Mouse (Mus musculus): ENCODE data around the gene Tril. TPM values are rescaled to one million over a fixed set of nuclear protein-coding genes. Genes with fewer than 3 reads are reported as not detected.

The Tril gene
- polyA plus RNA-seq, 1 experiment from 2014 or later: 93.8 TPM

GRCm38 (mm10) chr6:53803551-53803950, 17.1 kb downstream of the Tril start:
- Histone ChIP-seq H3K36me3 (no peaks in the 10 kb centered on the region), H3K27ac (no peak overlapping the region), H3K9ac (no peak overlapping the region), H3K4me2 (no peak overlapping the region), H3K4me3 (replicated peaks) (no peak overlapping the region), H3K4me1 (peaks cover 34% of the 10 kb centered on the region), H3K9me3 (replicated peaks) (no peaks in the 10 kb centered on the region), H3K27me3 (no peaks in the 10 kb centered on the region)
- WGBS: 93% methylated on average over 4 of the region's 4 CpGs
- ATAC-seq (replicated peaks; ENCODE audit: low FRiP score): no peak

GRCm38 (mm10) chr6:53801893-53802286, 18.7 kb downstream of the Tril start:
- H3K9ac ChIP-seq: no peak overlapping the region
- ATAC-seq (replicated peaks; ENCODE audit: low FRiP score): no peak
- H3K4me2 ChIP-seq: no peak overlapping the region
- H3K27me3 ChIP-seq: no peaks in the 10 kb centered on the region
- peaks cover 23% of the 10 kb centered on the region for H3K4me1 ChIP-seq
- no peaks in the 10 kb centered on the region for H3K9me3 ChIP-seq (replicated peaks)
- H3K4me3 ChIP-seq (replicated peaks): no peak overlapping the region
- H3K27ac ChIP-seq: 0 out of 2 replicates have a peak overlapping the region, but pooled peaks have one; percentile 37
- H3K36me3 ChIP-seq: no peaks in the 10 kb centered on the region
- WGBS: 56% methylated on average over 5 of the region's 5 CpGs

- Histone ChIP-seq H3K4me1 (peaks cover 17% of the 10 kb centered on the region), H3K4me2 (no peak overlapping the region), H3K27me3 (no peaks in the 10 kb centered on the region), H3K9ac (no peak overlapping the region), H3K4me3 (replicated peaks) (no peak overlapping the region), H3K36me3 (no peaks in the 10 kb centered on the region), H3K27ac (0 out of 2 replicates have a peak overlapping the region, but pooled peaks have one; percentile 37), H3K9me3 (replicated peaks) (no peaks in the 10 kb centered on the region)
- WGBS: 53% methylated on average over 4 of the region's 4 CpGs
- no peak for ATAC-seq (replicated peaks; ENCODE audit: low FRiP score)
Observed at GRCm38 (mm10) chr6:53801269-53801892, 19.2 kb downstream of the Tril start.

GRCm38 (mm10) chr6:53798865-53799264, 21.8 kb downstream of the Tril start:
- Histone ChIP-seq H3K27ac (no peak overlapping the region), H3K4me3 (replicated peaks) (no peak overlapping the region), H3K4me1 (peaks cover 29% of the 10 kb centered on the region), H3K4me2 (no peak overlapping the region), H3K9ac (no peak overlapping the region), H3K36me3 (no peaks in the 10 kb centered on the region), H3K9me3 (replicated peaks) (no peaks in the 10 kb centered on the region), H3K27me3 (peaks cover 4% of the 10 kb centered on the region; the same call in 1 of the 2 replicates)
- ATAC-seq (replicated peaks; ENCODE audit: low FRiP score): no peak
- 83% methylated on average over 3 of the region's 3 CpGs for WGBS

GRCm38 (mm10) chr6:53796835-53797234, 23.8 kb downstream of the Tril start:
- H3K4me3 ChIP-seq (replicated peaks): no peak overlapping the region
- peaks cover 24% of the 10 kb centered on the region for H3K4me1 ChIP-seq
- H3K4me2 ChIP-seq: no peak overlapping the region
- H3K9me3 ChIP-seq (replicated peaks): no peaks in the 10 kb centered on the region
- no peak for ATAC-seq (replicated peaks; ENCODE audit: low FRiP score)
- H3K36me3 ChIP-seq: no peaks in the 10 kb centered on the region
- whole genome bisulfite sequencing: 76% methylated on average over 3 of the region's 3 CpGs
- H3K9ac ChIP-seq: no peak overlapping the region
- H3K27ac ChIP-seq: no peak overlapping the region
- peaks cover 7% of the 10 kb centered on the region; the same call in 1 of the 2 replicates for H3K27me3 ChIP-seq

GRCm38 (mm10) chr6:53795788-53796187, 24.8 kb downstream of the Tril start:
- ATAC-seq (replicated peaks; ENCODE audit: low FRiP score): peak; percentile 53; the same call in 1 of the 2 replicates
- peaks cover 7% of the 10 kb centered on the region; the same call in 1 of the 2 replicates for H3K27me3 ChIP-seq
- WGBS: 25% methylated on average over 5 of the region's 5 CpGs
- H3K27ac ChIP-seq: no peak overlapping the region
- H3K9me3 ChIP-seq (replicated peaks): no peaks in the 10 kb centered on the region
- no peak overlapping the region for H3K4me3 ChIP-seq (replicated peaks)
- peaks cover 17% of the 10 kb centered on the region for H3K4me1 ChIP-seq
- H3K36me3 ChIP-seq: no peaks in the 10 kb centered on the region
- H3K9ac ChIP-seq: no peak overlapping the region
- H3K4me2 ChIP-seq: no peak overlapping the region

GRCm38 (mm10) chr6:53795078-53795477, 25.6 kb downstream of the Tril start:
- ATAC-seq (replicated peaks; ENCODE audit: low FRiP score): no peak
- Histone ChIP-seq H3K9ac (no peak overlapping the region), H3K27me3 (peaks cover 7% of the 10 kb centered on the region; the same call in 1 of the 2 replicates), H3K9me3 (replicated peaks) (no peaks in the 10 kb centered on the region), H3K4me1 (peaks cover 17% of the 10 kb centered on the region), H3K36me3 (no peaks in the 10 kb centered on the region), H3K4me2 (peak overlapping the region; percentile 42; the same call in 1 of the 2 replicates), H3K27ac (no peak overlapping the region), H3K4me3 (replicated peaks) (no peak overlapping the region)
- 43% methylated on average over 11 of the region's 11 CpGs for WGBS

- Histone ChIP-seq H3K27ac (no peak overlapping the region), H3K9me3 (replicated peaks) (no peaks in the 10 kb centered on the region), H3K9ac (no peak overlapping the region), H3K36me3 (no peaks in the 10 kb centered on the region), H3K4me1 (peaks cover 17% of the 10 kb centered on the region), H3K4me2 (peak overlapping the region; percentile 42; the same call in 1 of the 2 replicates), H3K4me3 (replicated peaks) (no peak overlapping the region), H3K27me3 (peaks cover 7% of the 10 kb centered on the region; the same call in 1 of the 2 replicates)
- WGBS: 12% methylated on average over 17 of the region's 17 CpGs
- peak; percentile 73; the same call in 1 of the 2 replicates for ATAC-seq (replicated peaks; ENCODE audit: low FRiP score)
Observed at GRCm38 (mm10) chr6:53794323-53794971, 26.2 kb downstream of the Tril start.

GRCm38 (mm10) chr6:53782880-53783539, 37.6 kb downstream of the Tril start:
- Histone ChIP-seq H3K4me3 (replicated peaks) (no peak overlapping the region), H3K4me1 (peaks cover 22% of the 10 kb centered on the region), H3K9me3 (replicated peaks) (no peaks in the 10 kb centered on the region), H3K9ac (no peak overlapping the region), H3K36me3 (no peaks in the 10 kb centered on the region), H3K27me3 (peaks cover 7% of the 10 kb centered on the region; the same call in 1 of the 2 replicates), H3K27ac (no peak overlapping the region), H3K4me2 (no peak overlapping the region)
- ATAC-seq (replicated peaks; ENCODE audit: low FRiP score): no peak
- WGBS: 40% methylated on average over 16 of the region's 16 CpGs

GRCm38 (mm10) chr6:53782273-53782672, 38.4 kb downstream of the Tril start:
- Histone ChIP-seq H3K4me2 (no peak overlapping the region), H3K9me3 (replicated peaks) (no peaks in the 10 kb centered on the region), H3K27ac (no peak overlapping the region), H3K4me3 (replicated peaks) (no peak overlapping the region), H3K36me3 (no peaks in the 10 kb centered on the region), H3K9ac (no peak overlapping the region), H3K4me1 (peaks cover 22% of the 10 kb centered on the region), H3K27me3 (peaks cover 7% of the 10 kb centered on the region; the same call in 1 of the 2 replicates)
- WGBS: 88% methylated on average over 5 of the region's 5 CpGs
- no peak for ATAC-seq (replicated peaks; ENCODE audit: low FRiP score)

GRCm38 (mm10) chr6:53781171-53781570, 39.5 kb downstream of the Tril start:
- H3K9ac ChIP-seq: no peak overlapping the region
- H3K27me3 ChIP-seq: peaks cover 7% of the 10 kb centered on the region; the same call in 1 of the 2 replicates
- no peak for ATAC-seq (replicated peaks; ENCODE audit: low FRiP score)
- 10% methylated on average over 4 of the region's 4 CpGs for whole genome bisulfite sequencing
- H3K27ac ChIP-seq: no peak overlapping the region
- no peaks in the 10 kb centered on the region for H3K9me3 ChIP-seq (replicated peaks)
- peaks cover 22% of the 10 kb centered on the region for H3K4me1 ChIP-seq
- H3K4me2 ChIP-seq: no peak overlapping the region
- H3K36me3 ChIP-seq: no peaks in the 10 kb centered on the region
- H3K4me3 ChIP-seq (replicated peaks): no peak overlapping the region

- no peak overlapping the region for H3K9ac ChIP-seq
- H3K4me3 ChIP-seq (replicated peaks): no peak overlapping the region
- H3K9me3 ChIP-seq (replicated peaks): no peaks in the 10 kb centered on the region
- peaks cover 22% of the 10 kb centered on the region for H3K4me1 ChIP-seq
- no peaks in the 10 kb centered on the region for H3K36me3 ChIP-seq
- no peak overlapping the region for H3K27ac ChIP-seq
- H3K4me2 ChIP-seq: no peak overlapping the region
- no peak for ATAC-seq (replicated peaks; ENCODE audit: low FRiP score)
- peaks cover 7% of the 10 kb centered on the region; the same call in 1 of the 2 replicates for H3K27me3 ChIP-seq
- WGBS: 84% methylated on average over 5 of the region's 5 CpGs
Observed at GRCm38 (mm10) chr6:53780008-53780407, 40.6 kb downstream of the Tril start.

All from kidney, embryonic 15.5 days (tissue).